Mouse (Mus musculus) layer of hippocampus, postnatal 10 days (tissue): ENCODE data around the gene Slc7a15. TPM values are rescaled to one million over a fixed set of nuclear protein-coding genes. Genes with fewer than 3 reads are reported as not detected.

Source experiments
- DNase-seq, 2 experiments: peaks; one replicate each; pipeline ENCODE4 v3.0.0; 2021; ENCODE audit warnings: low spot score in 2 of 2
- total RNA-seq, 2 experiments: library from RNA; stranded (reverse); gene quantifications; 2 replicates each; pipeline ENCODE4 v1.2.3; 2021

The Slc7a15 gene
- total RNA-seq, 2 experiments from 2014 or later, result not detected

GRCm38 (mm10) chr12:8487959-8488651 lies 110.8 kb downstream of the Slc7a15 start:
- peak in 1 of 2 experiments; percentile 52 for DNase-seq

- no peak for DNase-seq
Measured at GRCm38 (mm10) chr12:8487281-8487680, 111.6 kb downstream of the Slc7a15 start.

- DNase-seq, result no peak
Measured at GRCm38 (mm10) chr12:8485247-8485646, 113.6 kb downstream of the Slc7a15 start.

GRCm38 (mm10) chr12:8482169-8482568 lies 116.7 kb downstream of the Slc7a15 start:
- no peak for DNase-seq

Other genes starting within 250 kb of the Slc7a15 start
- gene Rhob, start 99.1 kb downstream of the Slc7a15 start, total RNA-seq, result 100 to 1,000 TPM; 303 to 334 TPM
- gene Pum2, start 75.1 kb upstream of the Slc7a15 start, total RNA-seq, result 100 to 1,000 TPM; 146 to 157 TPM
- 1 to 10 TPM; 4.8 to 5.2 TPM for gene Sdc1, start 172.3 kb upstream of the Slc7a15 start, total RNA-seq